Mouse (Mus musculus): Measurements from ENCODE around the gene Ube2q2. TPM values are rescaled to one million over a fixed set of nuclear protein-coding genes. Genes with fewer than 3 reads are reported as not detected.
"Not testable (repeated sequence)": the region's sequence is repeated elsewhere in the genome, so short reads cannot be mapped to it uniquely, and the experiment has no call there.

Ube2q2 gene
- total RNA-seq (2021): 10 to 100 TPM; 29.5 to 30.9 TPM

- DNase-seq: peak in 1 of 2 experiments; percentile 78
- intact Hi-C loops (cut with DNase I): loop anchor here (5.0 kb wide), 2 partner anchors 103 to 243 kb away; no protein-coding TSS in a partner anchor
These were observed at the start of gene Ube2q2 for GRCm38 (mm10) chr9:55148854-55149498. Gene Ube2q2, plus strand, starts transcription at chr9:55148854.

GRCm38 (mm10) chr9:55101117-55101516 is 47.5 kb upstream of the Ube2q2 start:
- intact Hi-C loops (cut with DNase I): no loop called here

GRCm38 (mm10) chr9:55102186-55102835 is 46.3 kb upstream of the Ube2q2 start:
- no peak for DNase-seq
- intact Hi-C loops (cut with DNase I): no loop called here

More at GRCm38 (mm10) chr9:55101117-55101516, 47.5 kb upstream of the Ube2q2 start:
- no peak for DNase-seq

- intact Hi-C loops (cut with DNase I): no loop called here
- no peak for DNase-seq
These were observed 45.6 kb upstream of the Ube2q2 start for GRCm38 (mm10) chr9:55102931-55103630.

- intact Hi-C loops (cut with DNase I): loop anchor here (1.0 to 2.0 kb wide), 5 partner anchors 63 to 371 kb away; no protein-coding TSS in a partner anchor
- peak; percentile 88 to 93 for DNase-seq
These were observed 38.4 kb upstream of the Ube2q2 start for GRCm38 (mm10) chr9:55110059-55110834.

GRCm38 (mm10) chr9:55110835-55111217 is 37.8 kb upstream of the Ube2q2 start:
- intact Hi-C loops (cut with DNase I): loop anchor here (1.0 to 2.0 kb wide), 5 partner anchors 64 to 372 kb away; no protein-coding TSS in a partner anchor
- not testable (repeated sequence) for DNase-seq

GRCm38 (mm10) chr9:55114752-55115151 is 33.9 kb upstream of the Ube2q2 start:
- intact Hi-C loops (cut with DNase I): no loop called here
- no peak for DNase-seq

- intact Hi-C loops (cut with DNase I): no loop called here
These were observed 31.2 kb upstream of the Ube2q2 start for GRCm38 (mm10) chr9:55117293-55118055.

GRCm38 (mm10) chr9:55122586-55122985 is 26.1 kb upstream of the Ube2q2 start:
- intact Hi-C loops (cut with DNase I): no loop called here
- DNase-seq: no peak

More at GRCm38 (mm10) chr9:55117293-55118055, 31.2 kb upstream of the Ube2q2 start:
- no peak for DNase-seq

- intact Hi-C loops (cut with DNase I): no loop called here
- no peak for DNase-seq
These were observed 22.9 kb upstream of the Ube2q2 start for GRCm38 (mm10) chr9:55125735-55126134.

GRCm38 (mm10) chr9:55126295-55126694 is 22.4 kb upstream of the Ube2q2 start:
- intact Hi-C loops (cut with DNase I): no loop called here
- DNase-seq: no peak

- DNase-seq: no peak
- intact Hi-C loops (cut with DNase I): no loop called here
These were observed 16.8 kb upstream of the Ube2q2 start for GRCm38 (mm10) chr9:55131851-55132250.

GRCm38 (mm10) chr9:55136576-55136975 is 12.1 kb upstream of the Ube2q2 start:
- peak; percentile 23 to 32 for DNase-seq
- intact Hi-C loops (cut with DNase I): no loop called here

- intact Hi-C loops (cut with DNase I): no loop called here
- DNase-seq: no peak
These were observed 11.5 kb upstream of the Ube2q2 start for GRCm38 (mm10) chr9:55137112-55137511.

GRCm38 (mm10) chr9:55139958-55140357 is 8.7 kb upstream of the Ube2q2 start:
- DNase-seq: peak; percentile 57 to 65
- intact Hi-C loops (cut with DNase I): loop anchor here (5.0 kb wide), 1 partner anchor 172 kb away; no protein-coding TSS in a partner anchor

GRCm38 (mm10) chr9:55149499-55150278 is 1.0 kb downstream of the Ube2q2 start:
- DNase-seq: peak; percentile 73 to 83
- intact Hi-C loops (cut with DNase I): loop anchor here (5.0 kb wide), 3 partner anchors 58 to 243 kb away; partner anchors contain the start of gene Fbxo22

- intact Hi-C loops (cut with DNase I): loop anchor here (5.0 kb wide), 1 partner anchor 57 kb away; the partner anchor contains the start of gene Fbxo22
- DNase-seq: peak in 1 of 2 experiments; percentile 29
These were observed 1.6 kb downstream of the Ube2q2 start for GRCm38 (mm10) chr9:55150279-55150726.

- intact Hi-C loops (cut with DNase I): loop anchor here (5.0 kb wide), 1 partner anchor 56 kb away; the partner anchor contains the start of gene Fbxo22
- DNase-seq: no peak
These were observed 2.4 kb downstream of the Ube2q2 start for GRCm38 (mm10) chr9:55151096-55151495.

All from heart, postnatal 10 days (tissue).